Mouse (Mus musculus): ENCODE measurements at regions not wholly inside any gene's neighbourhood (a gene's known extent, or its start where the extent isn't known, plus 50 kb on each side); places are given as distances from the start of the nearest gene placed in this dataset.

- TF ChIP-seq POLR2A (IDR thresholded peaks at IDR 0.05; ENCODE audit: insufficient read depth, low read depth, low read length) (no peak), CTCF (IDR thresholded peaks at IDR 0.05; ENCODE audit: insufficient read depth, low read depth, low read length) (no peak)
These were observed 740.1 kb upstream of the Frg1 start for GRCm38 (mm10) chr8:42157006-42157405.

Measured in olfactory bulb, adult 2 months (tissue).